Mouse (Mus musculus): ENCODE data around the gene Nup62. TPM values are rescaled to one million over a fixed set of nuclear protein-coding genes. Genes with fewer than 3 reads are reported as not detected.

Gene Nup62
- polyA plus RNA-seq (2014; fragmentation: Illumina TruSeq; extraction: RNeasy Lipid Tissue Mini Kit (QIAGEN cat#74804)) = 5.9 TPM

GRCm38 (mm10) chr7:44815721-44816469 is at the start of gene Nup62, which contains the start of gene Il4i1:
Gene Nup62 (plus strand): TSS chr7:44816088.
Gene Il4i1 (plus strand): TSS chr7:44816387.

DNA sequence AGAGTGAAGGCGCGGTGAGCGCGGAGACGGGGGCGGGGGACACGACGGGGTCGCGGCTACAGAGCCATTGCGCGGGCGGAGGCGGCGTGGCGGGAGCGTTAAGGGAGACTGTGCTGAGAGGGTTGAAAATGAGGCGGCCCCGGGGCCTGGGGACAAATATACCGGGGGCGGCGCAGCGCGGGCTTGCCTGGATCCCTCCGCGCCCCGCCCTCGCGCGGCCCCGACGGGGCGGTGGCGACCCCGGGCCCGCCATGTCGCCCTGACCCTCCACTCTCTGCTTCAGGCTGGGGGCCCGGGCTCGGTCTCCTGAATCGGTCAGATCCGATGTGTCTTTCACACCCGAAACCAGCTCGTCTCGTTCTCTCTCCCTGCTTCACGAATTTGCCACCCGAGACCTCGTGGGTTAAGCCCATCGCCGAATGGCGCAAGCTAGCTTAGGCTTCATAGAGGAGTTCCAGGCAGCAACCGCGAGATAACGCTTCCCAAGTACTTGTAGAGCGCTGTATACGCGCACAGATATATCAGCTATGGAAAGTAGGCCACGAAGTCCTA is 658 bp downstream of the Nup62 start, which contains the start of gene Atf5:
Gene Atf5 (minus strand): TSS at position 189 of the 552 bp plus-strand sequence.

GRCm38 (mm10) chr7:44848561-44849415 is 32.9 kb downstream of the Nup62 start, which contains the start of the genes Akt1s1 and Tbc1d17:
Gene Akt1s1 (plus strand): TSS chr7:44848991.
Gene Tbc1d17 (minus strand): TSS chr7:44849079.

DNA sequence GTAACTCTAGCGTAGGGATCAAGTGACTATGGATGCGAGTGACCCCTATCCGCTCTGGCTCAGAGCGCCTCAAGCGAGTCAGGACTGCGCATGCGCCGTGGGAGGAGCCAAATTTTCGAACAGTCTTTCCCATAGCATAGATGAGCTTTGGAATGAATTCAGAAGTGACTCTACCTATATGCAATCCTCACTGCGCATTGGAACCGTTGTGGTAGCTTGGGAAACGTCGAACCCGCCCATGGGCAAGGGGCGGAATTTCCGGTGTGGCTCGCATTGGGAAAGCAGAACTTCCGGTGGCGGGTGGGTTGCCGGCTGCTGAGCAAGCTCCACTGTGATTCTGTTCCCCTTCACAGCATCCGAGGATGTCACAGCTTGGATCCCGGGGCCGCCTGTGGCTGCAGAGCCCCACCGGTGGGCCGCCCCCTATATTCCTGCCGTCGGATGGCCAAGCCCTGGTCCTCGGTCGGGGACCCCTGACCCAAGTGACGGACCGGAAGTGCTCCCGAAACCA is 41.2 kb downstream of the Nup62 start, which contains the start of gene Pnkp:
Gene Pnkp (plus strand): TSS at position 98 of the 511 bp plus-strand sequence.

DNA sequence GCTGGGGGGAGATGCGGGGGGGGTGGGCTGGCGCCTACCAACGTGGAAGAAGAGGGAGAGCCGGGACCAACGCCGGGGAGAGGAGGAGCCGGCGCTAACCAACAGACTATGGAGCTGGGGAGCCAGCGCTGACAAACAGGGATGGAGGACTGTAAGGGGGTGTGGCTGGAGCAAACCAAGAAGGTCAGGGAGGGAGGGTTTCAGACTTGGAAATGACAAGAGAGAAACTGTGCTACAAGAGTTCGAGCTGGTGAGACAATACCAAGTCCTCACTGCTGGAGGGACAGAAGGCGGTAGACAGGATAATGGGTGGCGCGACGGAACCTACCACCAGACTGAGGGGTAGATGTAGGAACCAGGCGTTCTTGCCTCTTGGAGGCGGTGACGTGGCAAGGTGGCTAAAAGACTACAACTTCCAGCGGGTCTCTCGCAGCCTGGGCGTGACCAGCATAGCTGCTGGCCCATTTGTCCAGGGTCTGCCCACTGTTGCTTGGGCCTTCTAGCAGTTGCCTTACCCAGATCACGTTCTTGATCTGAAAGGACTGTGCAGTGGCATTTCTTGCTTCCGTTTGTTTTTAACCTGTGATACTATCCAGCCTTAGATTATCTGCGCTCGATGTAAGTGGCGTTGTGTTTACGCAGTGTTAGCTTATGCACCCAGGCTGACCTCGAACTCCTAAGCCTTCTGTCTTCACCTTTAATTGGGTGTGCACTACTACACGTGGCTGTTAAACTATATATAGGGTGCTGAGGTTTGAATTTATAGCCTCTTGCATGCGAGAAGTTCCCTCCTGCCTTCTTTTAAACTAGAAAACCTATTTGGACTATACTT is 54.0 kb downstream of the Nup62 start, which contains the start of gene Ptov1:
Gene Ptov1 (minus strand): TSS at position 92 of the 832 bp plus-strand sequence.

Other genes with a start within 250 kb of the Nup62 start
- gene Napsa, start 243.7 kb upstream of the Nup62 start, polyA plus RNA-seq (2014; fragmentation: Illumina TruSeq; extraction: RNeasy Lipid Tissue Mini Kit (QIAGEN cat#74804)) = not detected
- not detected for gene Kcnc3, start 225.4 kb upstream of the Nup62 start, polyA plus RNA-seq (2014; fragmentation: Illumina TruSeq; extraction: RNeasy Lipid Tissue Mini Kit (QIAGEN cat#74804))
- not detected for gene Myh14, start 145.2 kb upstream of the Nup62 start, polyA plus RNA-seq (2014; fragmentation: Illumina TruSeq; extraction: RNeasy Lipid Tissue Mini Kit (QIAGEN cat#74804))
- not detected for gene Izumo2, start 107.3 kb upstream of the Nup62 start, polyA plus RNA-seq (2014; fragmentation: Illumina TruSeq; extraction: RNeasy Lipid Tissue Mini Kit (QIAGEN cat#74804))
- 3.8 TPM for gene Vrk3, start 67.7 kb upstream of the Nup62 start, polyA plus RNA-seq (2014; fragmentation: Illumina TruSeq; extraction: RNeasy Lipid Tissue Mini Kit (QIAGEN cat#74804))
- gene Zfp473, start 65.0 kb upstream of the Nup62 start, polyA plus RNA-seq (2014; fragmentation: Illumina TruSeq; extraction: RNeasy Lipid Tissue Mini Kit (QIAGEN cat#74804)) = 2.2 TPM
- gene Il4i1, start 299 bp downstream of the Nup62 start, polyA plus RNA-seq (2014; fragmentation: Illumina TruSeq; extraction: RNeasy Lipid Tissue Mini Kit (QIAGEN cat#74804)) = not detected
- gene Atf5, start 570 bp downstream of the Nup62 start, polyA plus RNA-seq (2014; fragmentation: Illumina TruSeq; extraction: RNeasy Lipid Tissue Mini Kit (QIAGEN cat#74804)) = 5.8 TPM
- 1.7 TPM for gene Akt1s1, start 32.9 kb downstream of the Nup62 start, polyA plus RNA-seq (2014; fragmentation: Illumina TruSeq; extraction: RNeasy Lipid Tissue Mini Kit (QIAGEN cat#74804))
- gene Tbc1d17, start 33.0 kb downstream of the Nup62 start, polyA plus RNA-seq (2014; fragmentation: Illumina TruSeq; extraction: RNeasy Lipid Tissue Mini Kit (QIAGEN cat#74804)) = 0.71 TPM
- not detected for gene Pnkp, start 41.1 kb downstream of the Nup62 start, polyA plus RNA-seq (2014; fragmentation: Illumina TruSeq; extraction: RNeasy Lipid Tissue Mini Kit (QIAGEN cat#74804))
- gene Ptov1, start 53.7 kb downstream of the Nup62 start, polyA plus RNA-seq (2014; fragmentation: Illumina TruSeq; extraction: RNeasy Lipid Tissue Mini Kit (QIAGEN cat#74804)) = not detected
- 2.5 TPM for gene Med25, start 76.6 kb downstream of the Nup62 start, polyA plus RNA-seq (2014; fragmentation: Illumina TruSeq; extraction: RNeasy Lipid Tissue Mini Kit (QIAGEN cat#74804))
- gene Fuz, start 80.0 kb downstream of the Nup62 start, polyA plus RNA-seq (2014; fragmentation: Illumina TruSeq; extraction: RNeasy Lipid Tissue Mini Kit (QIAGEN cat#74804)) = 3.2 TPM
- gene Ap2a1, start 113.4 kb downstream of the Nup62 start, polyA plus RNA-seq (2014; fragmentation: Illumina TruSeq; extraction: RNeasy Lipid Tissue Mini Kit (QIAGEN cat#74804)) = 20.6 TPM
- not detected for gene Tsks, start 127.1 kb downstream of the Nup62 start, polyA plus RNA-seq (2014; fragmentation: Illumina TruSeq; extraction: RNeasy Lipid Tissue Mini Kit (QIAGEN cat#74804))
- 0.88 TPM for gene Cpt1c, start 158.8 kb downstream of the Nup62 start, polyA plus RNA-seq (2014; fragmentation: Illumina TruSeq; extraction: RNeasy Lipid Tissue Mini Kit (QIAGEN cat#74804))
- gene Prmt1, start 170.5 kb downstream of the Nup62 start, polyA plus RNA-seq (2014; fragmentation: Illumina TruSeq; extraction: RNeasy Lipid Tissue Mini Kit (QIAGEN cat#74804)) = 8.2 TPM
- 8.4 TPM for gene Irf3, start 181.6 kb downstream of the Nup62 start, polyA plus RNA-seq (2014; fragmentation: Illumina TruSeq; extraction: RNeasy Lipid Tissue Mini Kit (QIAGEN cat#74804))
- 2.0 TPM for gene Bcl2l12, start 182.6 kb downstream of the Nup62 start, polyA plus RNA-seq (2014; fragmentation: Illumina TruSeq; extraction: RNeasy Lipid Tissue Mini Kit (QIAGEN cat#74804))
- 2.2 TPM for gene Scaf1, start 200.3 kb downstream of the Nup62 start, polyA plus RNA-seq (2014; fragmentation: Illumina TruSeq; extraction: RNeasy Lipid Tissue Mini Kit (QIAGEN cat#74804))
- gene Rras, start 201.9 kb downstream of the Nup62 start, polyA plus RNA-seq (2014; fragmentation: Illumina TruSeq; extraction: RNeasy Lipid Tissue Mini Kit (QIAGEN cat#74804)) = 4.0 TPM
- gene Prr12, start 236.8 kb downstream of the Nup62 start, polyA plus RNA-seq (2014; fragmentation: Illumina TruSeq; extraction: RNeasy Lipid Tissue Mini Kit (QIAGEN cat#74804)) = 0.40 TPM
- gene Nosip, start 246.3 kb downstream of the Nup62 start, polyA plus RNA-seq (2014; fragmentation: Illumina TruSeq; extraction: RNeasy Lipid Tissue Mini Kit (QIAGEN cat#74804)) = 9.1 TPM
- gene Prrg2, start 246.6 kb downstream of the Nup62 start, polyA plus RNA-seq (2014; fragmentation: Illumina TruSeq; extraction: RNeasy Lipid Tissue Mini Kit (QIAGEN cat#74804)) = 4.7 TPM

Data from ovary, adult 10 weeks (tissue).